Mouse (Mus musculus) left cerebral cortex, postnatal 14 days (tissue): ENCODE data around the gene Wsb1. TPM values are rescaled to one million over a fixed set of nuclear protein-coding genes. Genes with fewer than 3 reads are reported as not detected.
"Not testable (repeated sequence)": the region's sequence is repeated elsewhere in the genome, so short reads cannot be mapped to it uniquely, and the experiment has no call there.

Source experiments
- DNase-seq, 2 experiments: peaks; one replicate each; pipeline ENCODE4 v3.0.0; 2021 to 2022; ENCODE audit warnings: low spot score in 2 of 2, mixed read lengths in 1 of 2
- intact Hi-C: fragments of 180-260 bp; cut with DNase I; formaldehyde crosslinking; loops from one replicate; pipeline ENCODE4 v1.15.1; 2025
- total RNA-seq, 2 experiments: library from RNA; stranded (reverse); gene quantifications; 2 replicates each; pipeline ENCODE4 v1.2.3; 2021

The Wsb1 gene
- total RNA-seq, 2 experiments from 2014 or later, result 60.8 to 75.4 TPM

GRCm38 (mm10) chr11:79279732-79280405 is 25.4 kb upstream of the Wsb1 start:
- intact Hi-C loops, result no loop called here
- DNase-seq, result peak; percentile 5 to 15

- intact Hi-C loops, result no loop called here
These were observed 19.3 kb upstream of the Wsb1 start for GRCm38 (mm10) chr11:79273757-79274156.

GRCm38 (mm10) chr11:79273039-79273438 is 18.6 kb upstream of the Wsb1 start:
- no peak for DNase-seq
- intact Hi-C loops, result no loop called here

More at GRCm38 (mm10) chr11:79273757-79274156, 19.3 kb upstream of the Wsb1 start:
- DNase-seq, result no peak

GRCm38 (mm10) chr11:79267171-79267570 is 12.7 kb upstream of the Wsb1 start:
- intact Hi-C loops, result no loop called here
- peak; percentile 5 to 32 for DNase-seq

- intact Hi-C loops, result no loop called here
- DNase-seq, result no peak
These were observed 9.9 kb upstream of the Wsb1 start for GRCm38 (mm10) chr11:79264376-79264775.

- DNase-seq, intact Hi-C loops: not testable (repeated sequence)
These were observed 5.7 kb upstream of the Wsb1 start for GRCm38 (mm10) chr11:79260126-79260525.

- no peak for DNase-seq
- intact Hi-C loops, result no loop called here
These were observed 4.3 kb upstream of the Wsb1 start for GRCm38 (mm10) chr11:79258738-79259137.

- DNase-seq, result peak; percentile 11 to 41
- intact Hi-C loops, result no loop called here
These were observed 705 bp downstream of the Wsb1 start for GRCm38 (mm10) chr11:79253542-79254390.

GRCm38 (mm10) chr11:79252881-79253541 is 1.5 kb downstream of the Wsb1 start:
- DNase-seq, result peak in 1 of 2 experiments; percentile 4
- intact Hi-C loops, result no loop called here

GRCm38 (mm10) chr11:79239024-79239423 is 15.4 kb downstream of the Wsb1 start:
- intact Hi-C loops, result no loop called here
- no peak for DNase-seq

- DNase-seq, result peak in 1 of 2 experiments; percentile 50
- intact Hi-C loops, result no loop called here
These were observed 16.1 kb downstream of the Wsb1 start for GRCm38 (mm10) chr11:79238398-79238752.

GRCm38 (mm10) chr11:79237644-79238397 is 16.6 kb downstream of the Wsb1 start:
- DNase-seq, result no peak

GRCm38 (mm10) chr11:79230251-79230570 is 24.3 kb downstream of the Wsb1 start:
- intact Hi-C loops, result no loop called here
- DNase-seq, result no peak

More at GRCm38 (mm10) chr11:79237644-79238397, 16.6 kb downstream of the Wsb1 start:
- intact Hi-C loops, result no loop called here

- no peak for DNase-seq
- intact Hi-C loops, result no loop called here
These were observed 24.8 kb downstream of the Wsb1 start for GRCm38 (mm10) chr11:79229561-79230250.

- intact Hi-C loops, result no loop called here
- no peak for DNase-seq
These were observed 25.4 kb downstream of the Wsb1 start for GRCm38 (mm10) chr11:79229057-79229504.

- intact Hi-C loops, result no loop called here
- DNase-seq, result no peak
These were observed 26.4 kb downstream of the Wsb1 start for GRCm38 (mm10) chr11:79228089-79228488.

GRCm38 (mm10) chr11:79225371-79226155 is 28.9 kb downstream of the Wsb1 start:
- no peak for DNase-seq
- intact Hi-C loops, result loop anchor here (2.0 kb wide), 2 partner anchors 65 to 173 kb away; no protein-coding TSS in a partner anchor
